In genomic region chr13:38346096-38346915, GRCm38 (mm10) we compare ENCODE assay signal across 8 mouse cellular contexts. TPM values are rescaled to one million over a fixed set of nuclear protein-coding genes. Genes with fewer than 3 reads are reported as not detected.
DNase-seq lines count a peak whose midpoint lies in the region; ATAC-seq and TF ChIP-seq lines count a peak whose summit lies in the region.

No protein-coding gene starts in this region.

- DNase-seq in liver, adult 2 months (ENCODE audit: extremely low read depth, low read depth, low spot score) = no peak
- DNase-seq in liver = no peak
- no peak for DNase-seq in embryonic facial prominence, embryonic 11.5 days (ENCODE audit: low spot score)
- peak; percentile 35 to 45 for DNase-seq in heart, postnatal 14 days
- no peak for DNase-seq in right cerebral cortex, adult 18-20 months
- no peak for DNase-seq in left cerebral cortex, adult 8-10 months (ENCODE audit: low spot score in 2 of 2)

- peak overlapping the region; percentile 78 for H3K4me2 ChIP-seq in embryonic facial prominence, embryonic 11.5 days (ENCODE audit: low read depth, low read length)
- peak overlapping the region; percentile 94 for H3K4me2 ChIP-seq in limb, embryonic 15.5 days

- H3K9ac ChIP-seq in liver, adult 2 months (ENCODE audit: low read depth, low read length) = peak overlapping the region; percentile 73
- H3K9ac ChIP-seq in embryonic facial prominence, embryonic 11.5 days (replicated peaks; ENCODE audit: low read length) = peak overlapping the region; percentile 25
- H3K9ac ChIP-seq in limb, embryonic 15.5 days = peak overlapping the region; percentile 35

- peak; percentile 20 for ATAC-seq in embryonic facial prominence, embryonic 11.5 days (replicated peaks; ENCODE audit: insufficient number of reproducible peaks, low FRiP score, low TSS enrichment, low read depth)
- no peak for ATAC-seq in limb, embryonic 15.5 days (ENCODE audit: insufficient number of reproducible peaks, low FRiP score, low TSS enrichment, low read depth)

- no peaks in the 10 kb centered on the region for H3K36me3 ChIP-seq in liver, adult 2 months (ENCODE audit: control insufficient read depth, insufficient read depth, low read length)
- H3K36me3 ChIP-seq in embryonic facial prominence, embryonic 11.5 days (replicated peaks; ENCODE audit: control insufficient read depth, insufficient read depth, low read depth, low read length) = no peaks in the 10 kb centered on the region
- no peaks in the 10 kb centered on the region for H3K36me3 ChIP-seq in limb, embryonic 15.5 days
- no peaks in the 10 kb centered on the region for H3K36me3 ChIP-seq in small intestine, adult 2 months (ENCODE audit: control insufficient read depth, insufficient read depth, low read length)

- H3K27ac ChIP-seq in liver, adult 2 months (replicated peaks; ENCODE audit: insufficient read depth, low read depth, low read length) = no peak overlapping the region
- no peak overlapping the region for H3K27ac ChIP-seq in embryonic facial prominence, embryonic 11.5 days (replicated peaks; ENCODE audit: low read depth, low read length)
- H3K27ac ChIP-seq in limb, embryonic 15.5 days = no peak overlapping the region
- H3K27ac ChIP-seq in small intestine, adult 2 months (ENCODE audit: insufficient read depth, low read depth, low read length) = no peak overlapping the region

- intact Hi-C loops in heart, postnatal 14 days (cut with DNase I) = loop anchor here (5.0 kb wide), 1 partner anchor 61 kb away; no protein-coding TSS in a partner anchor

- H3K4me1 ChIP-seq in liver, adult 2 months (ENCODE audit: control insufficient read depth, insufficient read depth, low read length) = peaks cover 3% of the 10 kb centered on the region
- peaks cover 14% of the 10 kb centered on the region for H3K4me1 ChIP-seq in embryonic facial prominence, embryonic 11.5 days (ENCODE audit: control insufficient read depth, insufficient read depth, low read length)
- peaks cover 34% of the 10 kb centered on the region for H3K4me1 ChIP-seq in limb, embryonic 15.5 days
- peaks cover 7% of the 10 kb centered on the region for H3K4me1 ChIP-seq in small intestine, adult 2 months (ENCODE audit: control insufficient read depth, insufficient read depth, insufficient read length, low read length)

- H3K9me3 ChIP-seq in embryonic facial prominence, embryonic 11.5 days (replicated peaks; ENCODE audit: control insufficient read depth, low read length) = no peaks in the 10 kb centered on the region
- no peaks in the 10 kb centered on the region for H3K9me3 ChIP-seq in limb, embryonic 15.5 days

- 3% methylated on average over 62 of the region's 63 CpGs for WGBS in liver, adult 2 months
- WGBS in embryonic facial prominence, embryonic 11.5 days = 1% methylated on average over 58 of the region's 63 CpGs
- under 1% methylated on average over 63 of the region's 63 CpGs for WGBS in limb, embryonic 15.5 days
- 2% methylated on average over 63 of the region's 63 CpGs for WGBS in small intestine, adult 2 months

- H3K27me3 ChIP-seq in liver, adult 2 months (ENCODE audit: control insufficient read depth, insufficient read depth, low read length) = peaks cover 19% of the 10 kb centered on the region
- H3K27me3 ChIP-seq in embryonic facial prominence, embryonic 11.5 days (ENCODE audit: control insufficient read depth, insufficient read depth, low read length) = peaks cover 37% of the 10 kb centered on the region
- H3K27me3 ChIP-seq in limb, embryonic 15.5 days = peaks cover 48% of the 10 kb centered on the region
- peaks cover 33% of the 10 kb centered on the region for H3K27me3 ChIP-seq in small intestine, adult 2 months (ENCODE audit: control insufficient read depth, insufficient read depth, low read length)

- TF ChIP-seq CTCF in liver, adult 2 months (IDR thresholded peaks at IDR 0.05; ENCODE audit: low read depth, low read length) = no peak
- no peak for TF ChIP-seq CTCF in small intestine, adult 2 months (IDR thresholded peaks at IDR 0.05; ENCODE audit: extremely low read depth, insufficient read length, insufficient replicate concordance, low read depth, low read length)

- TF ChIP-seq POLR2A in liver, adult 2 months (IDR thresholded peaks at IDR 0.05; ENCODE audit: extremely low read depth, insufficient read depth, low read length) = no peak
- TF ChIP-seq POLR2A in small intestine, adult 2 months (IDR thresholded peaks at IDR 0.05; ENCODE audit: low read depth, low read length) = no peak

- no peaks in the 10 kb centered on the region for H3K79me2 ChIP-seq in liver, adult 2 months (ENCODE audit: control insufficient read depth, insufficient read depth, low read length)

- peak overlapping the region; percentile 53 for H3K4me3 ChIP-seq in liver, adult 2 months (ENCODE audit: insufficient read depth, low read depth, low read length)
- peak overlapping the region; percentile 40 for H3K4me3 ChIP-seq in embryonic facial prominence, embryonic 11.5 days (ENCODE audit: low read depth, low read length)
- H3K4me3 ChIP-seq in limb, embryonic 15.5 days = peak overlapping the region; percentile 50
- H3K4me3 ChIP-seq in small intestine, adult 2 months (ENCODE audit: low read depth, low read length) = peak overlapping the region; percentile 63

RNA-seq across cellular contexts. Expression of gene Bmp6, which starts 1.4 kb away (rescaled TPM):
- total RNA-seq in liver, adult 2 months (2014; rRNA removed) = 2.9 and 4.0 TPM in 2 replicates
- polyA plus RNA-seq in liver, adult 2 months (2012; rRNA removed) = 2.6 and 3.3 TPM in 2 replicates
- 0.63 and 0.89 TPM in 2 replicates for polyA plus RNA-seq in embryonic facial prominence, embryonic 11.5 days (2014; fragmentation: Nextera tagmentation; extraction: Ambion mirVana)
- 10 to 100 TPM; 15.8 to 21.5 TPM for total RNA-seq in heart, postnatal 14 days (2021)
- polyA plus RNA-seq in limb, embryonic 15.5 days (2015; fragmentation: Nextera tagmentation; extraction: Ambion mirVana) = 1.3 and 1.4 TPM in 2 replicates
- 2.9 and 5.2 TPM in 2 replicates for polyA plus RNA-seq in small intestine, adult 2 months (2012; rRNA removed)
- total RNA-seq in left cerebral cortex, adult 8-10 months (2022) = 10 to 100 TPM; 11.9 to 13.2 (median 12.5) TPM

Comparison
In these comparisons a context has a peak if more than half of its experiments do, and no peak if none do; other contexts are left out.
1. DNase-seq: peak in heart, postnatal 14 days (2 of 2); none in liver, adult 2 months (single experiment), liver (single experiment), embryonic facial prominence, embryonic 11.5 days (single experiment), right cerebral cortex, adult 18-20 months (single experiment) and left cerebral cortex, adult 8-10 months (0 of 2).
2. Peak in every context shown above with its lines, with median percentiles within 50 percentile points of each other: H3K4me3 ChIP-seq and H3K9ac ChIP-seq.